Mouse (Mus musculus): ENCODE measurements around the gene Spp2. TPM values are rescaled to one million over a fixed set of nuclear protein-coding genes. Genes with fewer than 3 reads are reported as not detected.

Spp2 gene
- polyA plus RNA-seq, 1 experiment from 2014 or later = 531 TPM

GRCm38 (mm10) chr1:88454703-88455102 is 47.9 kb downstream of the Spp2 start:
- ATAC-seq (replicated peaks; ENCODE audit: low FRiP score, low read depth) (no peak), DNase-seq (ENCODE audit: low spot score) (no peak)
- Histone ChIP-seq H3K4me2 (ENCODE audit: low read length) (no peak overlapping the region), H3K4me1 (replicated peaks; ENCODE audit: insufficient read depth, low read length) (no peaks in the 10 kb centered on the region), H3K36me3 (ENCODE audit: insufficient read depth, low read length) (no peaks in the 10 kb centered on the region), H3K4me3 (replicated peaks; ENCODE audit: low read depth, low read length) (no peak overlapping the region), H3K27ac (no peak overlapping the region), H3K9ac (ENCODE audit: low read depth, low read length) (no peak overlapping the region), H3K27me3 (ENCODE audit: insufficient read depth, low read length) (no peaks in the 10 kb centered on the region), H3K9me3 (replicated peaks; ENCODE audit: low read length) (no peaks in the 10 kb centered on the region)
- no peak for TF ChIP-seq CTCF (IDR thresholded peaks at IDR 0.05; ENCODE audit: low read depth)
- 38% methylated on average over 3 of the region's 3 CpGs for WGBS

DNA sequence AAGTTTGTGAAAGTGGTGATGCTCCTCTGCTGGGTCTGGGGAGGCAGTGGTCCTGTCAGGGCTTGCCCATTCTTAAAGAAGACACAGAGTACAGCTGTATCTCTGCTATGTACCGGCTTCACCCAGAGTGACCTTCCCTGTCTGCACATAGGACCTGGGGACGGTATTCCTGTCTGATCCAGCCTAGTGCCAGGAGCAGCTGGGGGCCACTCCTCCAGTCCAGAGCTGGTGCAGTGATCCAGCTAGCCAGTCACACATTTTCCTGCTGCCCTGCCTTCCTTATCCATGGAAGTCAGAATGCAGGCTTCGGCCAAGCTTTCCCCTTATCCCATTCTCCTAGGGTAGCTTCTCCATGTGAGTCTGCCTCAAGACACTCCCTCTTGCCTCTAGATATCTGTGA is 49.0 kb downstream of the Spp2 start:
- DNase-seq (ENCODE audit: low spot score) (no peak), ATAC-seq (replicated peaks; ENCODE audit: low FRiP score, low read depth) (no peak)
- TF ChIP-seq CTCF (IDR thresholded peaks at IDR 0.05; ENCODE audit: low read depth) = no peak
- no peaks in the 10 kb centered on the region for H3K4me1 ChIP-seq (replicated peaks; ENCODE audit: insufficient read depth, low read length)
- H3K9me3 ChIP-seq (replicated peaks; ENCODE audit: low read length) = no peaks in the 10 kb centered on the region
- no peak overlapping the region for H3K4me3 ChIP-seq (replicated peaks; ENCODE audit: low read depth, low read length)
- H3K4me2 ChIP-seq (ENCODE audit: low read length) = no peak overlapping the region
- no peak overlapping the region for H3K9ac ChIP-seq (ENCODE audit: low read depth, low read length)
- H3K36me3 ChIP-seq (ENCODE audit: insufficient read depth, low read length) = no peaks in the 10 kb centered on the region
- 63% methylated on average over 3 of the region's 3 CpGs for WGBS
- H3K27me3 ChIP-seq (ENCODE audit: insufficient read depth, low read length) = no peaks in the 10 kb centered on the region
- no peak overlapping the region for H3K27ac ChIP-seq

DNA sequence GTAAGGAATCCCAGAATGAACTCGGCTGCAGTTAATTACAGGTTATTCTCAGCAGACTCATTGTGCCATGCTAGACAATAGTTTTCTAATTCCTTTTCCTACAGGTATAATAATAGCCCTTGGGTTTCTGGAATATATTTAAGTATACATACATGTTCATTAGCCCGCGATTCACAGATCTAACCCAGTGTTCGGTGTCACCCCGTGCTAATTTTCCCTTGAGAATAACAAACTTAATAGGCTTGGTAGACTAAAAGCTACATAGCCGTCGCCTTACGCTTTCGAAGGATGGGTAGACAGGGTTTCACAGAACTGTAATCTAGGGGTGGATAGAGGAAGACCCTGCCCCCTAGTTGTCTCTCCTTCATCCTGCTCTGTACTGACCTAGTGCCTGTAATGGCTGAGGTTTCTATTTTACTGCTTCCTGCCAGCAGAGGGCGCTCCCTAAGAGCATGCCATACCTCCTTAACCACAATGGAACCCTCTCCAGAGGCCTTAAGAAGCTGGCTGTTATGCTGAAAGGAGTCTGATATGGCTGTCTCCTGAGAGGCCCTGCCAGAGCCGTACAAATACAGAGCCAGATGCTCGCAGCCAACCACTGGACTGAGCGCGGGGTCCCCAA is 49.8 kb downstream of the Spp2 start:
- no peaks in the 10 kb centered on the region for H3K9me3 ChIP-seq (replicated peaks; ENCODE audit: low read length)
- H3K9ac ChIP-seq (ENCODE audit: low read depth, low read length) = no peak overlapping the region
- ATAC-seq (replicated peaks; ENCODE audit: low FRiP score, low read depth) = peak; percentile 25
- H3K4me2 ChIP-seq (ENCODE audit: low read length) = no peak overlapping the region
- DNase-seq (ENCODE audit: low spot score) = peak; percentile 87
- WGBS = 64% methylated on average over 14 of the region's 14 CpGs
- TF ChIP-seq CTCF (IDR thresholded peaks at IDR 0.05; ENCODE audit: low read depth) = peak; percentile 87
- H3K27me3 ChIP-seq (ENCODE audit: insufficient read depth, low read length) = no peaks in the 10 kb centered on the region
- H3K27ac ChIP-seq = no peak overlapping the region
- H3K4me1 ChIP-seq (replicated peaks; ENCODE audit: insufficient read depth, low read length) = no peaks in the 10 kb centered on the region
- no peaks in the 10 kb centered on the region for H3K36me3 ChIP-seq (ENCODE audit: insufficient read depth, low read length)
- H3K4me3 ChIP-seq (replicated peaks; ENCODE audit: low read depth, low read length) = no peak overlapping the region

DNA sequence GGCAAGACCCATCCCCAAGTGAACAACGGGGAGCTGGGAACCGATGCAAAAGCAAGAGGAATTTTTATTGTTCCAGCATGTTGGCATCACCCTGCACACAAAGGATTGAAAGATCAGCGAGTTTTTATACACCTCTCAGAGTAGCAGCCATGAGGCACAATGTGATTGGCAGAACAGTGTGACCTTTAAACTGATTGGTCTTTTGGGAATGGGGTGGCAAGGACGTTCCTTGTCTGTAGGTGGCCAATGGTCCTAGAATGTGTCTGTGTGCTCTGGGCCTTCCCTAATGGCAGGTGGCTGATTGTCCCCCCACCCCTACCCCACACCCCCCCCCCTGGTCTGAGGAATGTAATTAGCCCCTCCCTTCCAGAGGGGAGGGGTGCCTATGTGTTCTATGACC is 52.4 kb downstream of the Spp2 start:
- H3K4me2 ChIP-seq (ENCODE audit: low read length) = no peak overlapping the region
- no peaks in the 10 kb centered on the region for H3K27me3 ChIP-seq (ENCODE audit: insufficient read depth, low read length)
- no peak for ATAC-seq (replicated peaks; ENCODE audit: low FRiP score, low read depth)
- TF ChIP-seq CTCF (IDR thresholded peaks at IDR 0.05; ENCODE audit: low read depth) = no peak
- H3K27ac ChIP-seq = no peak overlapping the region
- H3K9ac ChIP-seq (ENCODE audit: low read depth, low read length) = no peak overlapping the region
- H3K9me3 ChIP-seq (replicated peaks; ENCODE audit: low read length) = no peaks in the 10 kb centered on the region
- no peaks in the 10 kb centered on the region for H3K4me1 ChIP-seq (replicated peaks; ENCODE audit: insufficient read depth, low read length)
- no peak overlapping the region for H3K4me3 ChIP-seq (replicated peaks; ENCODE audit: low read depth, low read length)
- no peak for DNase-seq (ENCODE audit: low spot score)
- no peaks in the 10 kb centered on the region for H3K36me3 ChIP-seq (ENCODE audit: insufficient read depth, low read length)
- 94% methylated on average over 4 of the region's 4 CpGs for WGBS

GRCm38 (mm10) chr1:88459655-88460054 is 52.9 kb downstream of the Spp2 start:
- ATAC-seq (replicated peaks; ENCODE audit: low FRiP score, low read depth) (no peak), DNase-seq (ENCODE audit: low spot score) (no peak)
- Histone ChIP-seq H3K4me2 (ENCODE audit: low read length) (no peak overlapping the region), H3K9me3 (replicated peaks; ENCODE audit: low read length) (no peaks in the 10 kb centered on the region), H3K9ac (ENCODE audit: low read depth, low read length) (no peak overlapping the region), H3K27me3 (ENCODE audit: insufficient read depth, low read length) (no peaks in the 10 kb centered on the region), H3K27ac (no peak overlapping the region), H3K4me3 (replicated peaks; ENCODE audit: low read depth, low read length) (no peak overlapping the region), H3K4me1 (replicated peaks; ENCODE audit: insufficient read depth, low read length) (no peaks in the 10 kb centered on the region), H3K36me3 (ENCODE audit: insufficient read depth, low read length) (no peaks in the 10 kb centered on the region)
- TF ChIP-seq CTCF (IDR thresholded peaks at IDR 0.05; ENCODE audit: low read depth) = no peak
- 88% methylated on average over 5 of the region's 5 CpGs for WGBS

GRCm38 (mm10) chr1:88461096-88461495 is 54.3 kb downstream of the Spp2 start:
- Histone ChIP-seq H3K27ac (no peak overlapping the region), H3K36me3 (ENCODE audit: insufficient read depth, low read length) (no peaks in the 10 kb centered on the region), H3K4me2 (ENCODE audit: low read length) (no peak overlapping the region), H3K27me3 (ENCODE audit: insufficient read depth, low read length) (no peaks in the 10 kb centered on the region), H3K4me1 (replicated peaks; ENCODE audit: insufficient read depth, low read length) (no peaks in the 10 kb centered on the region), H3K4me3 (replicated peaks; ENCODE audit: low read depth, low read length) (no peak overlapping the region), H3K9me3 (replicated peaks; ENCODE audit: low read length) (no peaks in the 10 kb centered on the region), H3K9ac (ENCODE audit: low read depth, low read length) (no peak overlapping the region)
- DNase-seq (ENCODE audit: low spot score) = no peak
- ATAC-seq (replicated peaks; ENCODE audit: low FRiP score, low read depth) = no peak
- no peak for TF ChIP-seq CTCF (IDR thresholded peaks at IDR 0.05; ENCODE audit: low read depth)
- WGBS = 44% methylated on average over 1 of the region's 1 CpGs

GRCm38 (mm10) chr1:88462484-88462883 is 55.7 kb downstream of the Spp2 start:
- H3K9ac ChIP-seq (ENCODE audit: low read depth, low read length) = no peak overlapping the region
- H3K27ac ChIP-seq = peak overlapping the region; percentile 50; the same call in 1 of the 2 replicates
- DNase-seq (ENCODE audit: low spot score) = no peak
- 46% methylated on average over 6 of the region's 6 CpGs for WGBS
- H3K4me3 ChIP-seq (replicated peaks; ENCODE audit: low read depth, low read length) = no peak overlapping the region
- H3K4me2 ChIP-seq (ENCODE audit: low read length) = no peak overlapping the region
- no peaks in the 10 kb centered on the region for H3K4me1 ChIP-seq (replicated peaks; ENCODE audit: insufficient read depth, low read length)
- H3K36me3 ChIP-seq (ENCODE audit: insufficient read depth, low read length) = no peaks in the 10 kb centered on the region
- H3K9me3 ChIP-seq (replicated peaks; ENCODE audit: low read length) = no peaks in the 10 kb centered on the region
- TF ChIP-seq CTCF (IDR thresholded peaks at IDR 0.05; ENCODE audit: low read depth) = no peak
- ATAC-seq (replicated peaks; ENCODE audit: low FRiP score, low read depth) = no peak
- H3K27me3 ChIP-seq (ENCODE audit: insufficient read depth, low read length) = no peaks in the 10 kb centered on the region

Data from kidney, postnatal 0 days (tissue).